Mouse (Mus musculus): ENCODE data around the gene Adam10.

Adam10 gene

GRCm38 (mm10) chr9:70678682-70679131 lies at the start of gene Adam10:
Adam10 (plus strand) TSS chr9:70678997.
- peak; percentile 98 for DNase-seq (ENCODE audit: low spot score in 2 of 2)

GRCm38 (mm10) chr9:70629711-70630110 lies 49.1 kb upstream of the Adam10 start:
- DNase-seq (ENCODE audit: low spot score in 2 of 2): no peak

DNA sequence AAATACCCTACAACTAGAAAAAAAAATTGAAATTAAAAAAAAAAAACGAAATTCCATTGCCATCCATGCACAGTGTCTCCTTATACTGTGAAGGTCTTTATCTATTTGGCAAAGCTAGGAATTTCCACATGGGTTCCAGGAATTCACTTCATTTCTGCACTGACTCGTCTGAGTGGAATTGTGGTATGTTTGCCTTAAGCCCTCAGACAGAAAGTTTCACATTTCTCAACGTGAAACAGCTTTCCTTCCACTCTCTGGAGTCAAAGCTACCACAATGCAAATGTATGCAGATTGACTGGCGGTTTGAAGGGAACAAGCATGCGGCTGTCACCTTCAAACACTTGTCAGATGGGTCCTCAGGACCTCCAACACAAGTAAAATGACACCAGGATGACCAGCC lies 47.1 kb upstream of the Adam10 start:
- DNase-seq (ENCODE audit: low spot score in 2 of 2): no peak

GRCm38 (mm10) chr9:70636748-70637147 lies 42.0 kb upstream of the Adam10 start:
- no peak for DNase-seq (ENCODE audit: low spot score in 2 of 2)

DNA sequence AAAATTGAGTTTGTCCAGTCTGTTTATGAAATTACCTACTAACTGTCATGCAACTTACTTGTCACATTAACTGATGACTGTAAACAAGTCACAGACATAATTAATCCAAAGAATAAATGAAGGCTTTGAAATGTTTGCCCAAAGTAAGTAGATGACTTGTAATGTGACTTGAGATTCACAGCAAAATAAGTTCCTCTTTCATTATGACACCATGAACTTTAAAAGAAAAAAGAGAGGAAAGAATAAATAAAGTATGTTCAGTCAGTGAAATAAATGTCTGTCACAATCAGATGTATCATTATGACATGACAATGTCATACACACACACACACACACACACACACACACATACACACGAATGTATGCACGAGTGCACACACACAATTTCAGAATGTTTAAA lies 28.5 kb upstream of the Adam10 start:
- DNase-seq (ENCODE audit: low spot score in 2 of 2): no peak

- no peak for DNase-seq (ENCODE audit: low spot score in 2 of 2)
Observed at GRCm38 (mm10) chr9:70650994-70651393, 27.8 kb upstream of the Adam10 start.

DNA sequence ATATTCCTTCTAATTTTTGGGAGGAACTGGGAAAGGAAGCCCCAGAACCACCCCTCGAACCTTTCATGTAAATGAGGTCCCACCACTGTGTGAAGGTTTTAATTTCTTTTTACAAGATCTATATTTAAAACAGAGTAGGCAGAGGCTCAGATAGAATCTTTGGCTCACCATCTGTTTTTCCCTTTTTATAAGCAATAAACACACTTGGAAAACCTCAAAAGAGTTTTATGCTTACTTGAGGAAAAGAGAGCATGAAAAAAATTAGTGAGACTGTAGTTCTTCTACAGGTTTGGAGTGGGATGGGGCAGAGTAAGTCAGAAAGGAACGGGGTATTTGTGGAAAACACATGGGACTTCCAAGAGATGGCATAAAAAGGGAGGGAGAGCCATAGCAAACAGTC lies 26.6 kb upstream of the Adam10 start:
- no peak for DNase-seq (ENCODE audit: low spot score in 2 of 2)

GRCm38 (mm10) chr9:70653875-70654274 lies 24.9 kb upstream of the Adam10 start:
- no peak for DNase-seq (ENCODE audit: low spot score in 2 of 2)

- DNase-seq (ENCODE audit: low spot score in 2 of 2): no peak
Observed at GRCm38 (mm10) chr9:70654496-70654895, 24.3 kb upstream of the Adam10 start.

- no peak for DNase-seq (ENCODE audit: low spot score in 2 of 2)
Observed at GRCm38 (mm10) chr9:70655764-70656129, 23.1 kb upstream of the Adam10 start.

DNA sequence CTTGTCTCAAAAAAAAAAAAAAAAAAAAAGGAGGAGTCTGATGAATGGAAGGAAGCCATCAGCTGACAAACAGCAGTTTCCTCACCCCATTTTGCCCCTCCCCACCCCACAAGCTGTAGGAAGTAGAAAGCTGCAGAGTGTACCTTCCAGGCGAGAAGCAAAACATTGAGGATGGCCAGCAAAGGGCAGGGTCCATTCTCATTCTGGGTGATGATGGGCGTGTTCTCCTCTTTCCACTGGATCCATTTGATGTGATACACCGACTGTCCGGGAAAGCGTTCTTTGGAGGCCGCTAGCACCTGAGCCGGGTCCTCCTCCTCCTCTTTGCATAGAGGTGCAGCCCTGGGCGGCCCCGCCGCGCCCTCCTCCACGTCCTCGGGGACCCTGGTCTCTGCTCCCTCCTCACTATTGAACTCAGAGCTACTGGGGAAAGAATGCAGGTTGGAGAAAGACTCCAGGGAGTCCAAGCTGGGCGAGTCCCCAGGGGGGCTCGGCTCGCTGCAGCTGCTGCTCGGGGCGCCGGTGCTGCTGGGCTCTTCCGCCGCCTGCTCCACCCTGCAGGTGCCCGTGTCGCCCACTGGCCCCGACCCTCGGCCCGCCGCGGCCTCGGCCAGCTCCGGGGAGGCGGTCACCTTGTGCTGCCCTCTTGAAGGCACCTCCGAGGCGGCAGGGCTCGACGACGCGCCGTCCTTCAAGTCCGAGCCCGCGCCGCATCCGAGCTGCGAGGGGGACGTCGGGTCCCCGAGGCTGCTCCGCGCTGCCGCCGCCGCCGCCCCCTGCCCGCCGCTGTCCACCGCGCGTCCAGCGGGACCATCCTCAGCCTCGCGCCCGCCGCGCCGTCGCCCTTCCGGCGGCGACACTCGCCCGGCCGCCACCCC lies 22.4 kb upstream of the Adam10 start, which contains the start of gene Gm10642:
Gm10642 (plus strand) TSS at position 122 of the 878 bp plus-strand sequence.
- peak; percentile 54 to 69 for DNase-seq (ENCODE audit: low spot score in 2 of 2)

GRCm38 (mm10) chr9:70657013-70657967 lies 21.5 kb upstream of the Adam10 start, which contains the start of gene Mindy2:
Mindy2 (minus strand) TSS chr9:70657174.
- peak; percentile 95 to 96 for DNase-seq (ENCODE audit: low spot score in 2 of 2)

GRCm38 (mm10) chr9:70658266-70658665 lies 20.5 kb upstream of the Adam10 start:
- no peak for DNase-seq (ENCODE audit: low spot score in 2 of 2)

GRCm38 (mm10) chr9:70664847-70665246 lies 13.9 kb upstream of the Adam10 start:
- DNase-seq (ENCODE audit: low spot score in 2 of 2): no peak

DNA sequence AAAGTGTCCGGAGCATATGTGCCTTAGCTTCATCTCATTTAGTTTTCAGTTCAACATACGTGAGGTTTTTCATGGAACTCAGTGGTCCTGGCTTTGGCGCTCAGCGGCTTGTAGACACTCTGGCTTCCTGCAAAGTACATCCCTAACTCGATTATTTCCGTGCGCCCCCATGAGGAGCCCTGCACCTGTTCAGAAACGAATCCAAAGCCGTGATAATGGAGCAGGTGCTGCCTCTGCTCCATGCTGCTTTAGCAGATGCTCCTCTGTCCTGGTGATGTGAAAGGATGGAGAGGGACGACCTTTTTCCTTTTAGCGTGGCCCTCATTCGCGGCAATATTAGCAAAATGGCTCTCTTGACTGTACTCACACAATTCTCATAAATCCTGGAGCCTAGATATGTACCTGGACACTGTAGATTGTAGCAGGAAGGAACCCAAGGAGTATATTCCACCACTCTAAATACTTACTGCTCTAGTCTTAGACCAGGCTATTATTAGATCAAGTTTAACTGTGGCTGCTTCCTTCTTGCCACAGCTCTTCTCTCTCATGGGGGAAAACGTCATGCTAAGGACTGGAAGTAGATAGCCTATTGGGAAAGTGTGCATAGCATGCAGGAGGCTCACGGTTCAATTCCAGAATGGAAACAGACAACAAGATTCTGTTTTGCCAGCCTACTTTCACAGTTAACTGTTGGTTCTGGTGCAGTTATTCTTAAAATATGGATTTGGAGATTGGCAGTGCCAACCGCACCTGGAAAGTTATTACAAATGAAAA lies 13.2 kb upstream of the Adam10 start:
- no peak for DNase-seq (ENCODE audit: low spot score in 2 of 2)

DNA sequence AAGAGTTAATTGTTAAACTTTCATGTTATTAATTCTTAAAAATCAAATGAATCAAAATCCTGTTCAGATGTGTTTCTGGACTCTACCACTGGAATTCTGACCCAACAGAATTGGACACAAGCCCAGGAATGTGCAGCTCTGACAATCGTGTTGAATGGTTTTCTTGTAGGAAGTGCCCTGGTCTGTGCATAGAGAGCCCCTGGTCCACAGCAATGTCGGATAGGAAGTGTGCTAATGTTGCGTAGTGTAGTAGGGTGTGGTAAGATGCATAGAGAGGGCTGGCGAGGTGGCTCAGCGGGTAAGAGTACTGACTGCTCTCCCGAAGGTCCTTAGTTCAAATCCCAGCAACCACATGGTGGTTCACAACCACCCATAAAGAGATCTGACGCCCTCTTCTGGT lies 12.0 kb upstream of the Adam10 start:
- DNase-seq (ENCODE audit: low spot score in 2 of 2): peak; percentile 12 to 29

GRCm38 (mm10) chr9:70668048-70668447 lies 10.7 kb upstream of the Adam10 start:
- no peak for DNase-seq (ENCODE audit: low spot score in 2 of 2)

- no peak for DNase-seq (ENCODE audit: low spot score in 2 of 2)
Observed at GRCm38 (mm10) chr9:70669197-70669596, 9.6 kb upstream of the Adam10 start.

DNA sequence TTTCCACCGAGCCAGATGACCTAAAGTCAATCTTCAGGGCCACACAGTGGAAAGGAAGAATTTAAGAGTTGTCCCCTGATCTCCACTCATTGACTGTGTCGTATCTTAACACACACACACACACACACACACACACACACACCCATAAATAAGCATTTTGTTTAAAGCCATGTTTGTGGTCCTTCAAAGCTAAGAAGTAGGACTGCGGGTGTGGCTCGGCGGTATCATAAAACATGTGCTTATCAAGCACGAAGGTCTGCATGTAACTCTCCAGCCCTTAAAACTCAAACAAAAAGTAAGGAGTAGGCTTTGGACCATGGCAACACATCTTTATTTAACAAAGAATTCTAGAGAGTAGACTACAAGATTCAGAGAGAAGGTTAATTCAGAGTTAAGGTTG lies 8.4 kb upstream of the Adam10 start:
- DNase-seq (ENCODE audit: low spot score in 2 of 2): no peak

- DNase-seq (ENCODE audit: low spot score in 2 of 2): no peak
Observed at GRCm38 (mm10) chr9:70671278-70671677, 7.5 kb upstream of the Adam10 start.

DNA sequence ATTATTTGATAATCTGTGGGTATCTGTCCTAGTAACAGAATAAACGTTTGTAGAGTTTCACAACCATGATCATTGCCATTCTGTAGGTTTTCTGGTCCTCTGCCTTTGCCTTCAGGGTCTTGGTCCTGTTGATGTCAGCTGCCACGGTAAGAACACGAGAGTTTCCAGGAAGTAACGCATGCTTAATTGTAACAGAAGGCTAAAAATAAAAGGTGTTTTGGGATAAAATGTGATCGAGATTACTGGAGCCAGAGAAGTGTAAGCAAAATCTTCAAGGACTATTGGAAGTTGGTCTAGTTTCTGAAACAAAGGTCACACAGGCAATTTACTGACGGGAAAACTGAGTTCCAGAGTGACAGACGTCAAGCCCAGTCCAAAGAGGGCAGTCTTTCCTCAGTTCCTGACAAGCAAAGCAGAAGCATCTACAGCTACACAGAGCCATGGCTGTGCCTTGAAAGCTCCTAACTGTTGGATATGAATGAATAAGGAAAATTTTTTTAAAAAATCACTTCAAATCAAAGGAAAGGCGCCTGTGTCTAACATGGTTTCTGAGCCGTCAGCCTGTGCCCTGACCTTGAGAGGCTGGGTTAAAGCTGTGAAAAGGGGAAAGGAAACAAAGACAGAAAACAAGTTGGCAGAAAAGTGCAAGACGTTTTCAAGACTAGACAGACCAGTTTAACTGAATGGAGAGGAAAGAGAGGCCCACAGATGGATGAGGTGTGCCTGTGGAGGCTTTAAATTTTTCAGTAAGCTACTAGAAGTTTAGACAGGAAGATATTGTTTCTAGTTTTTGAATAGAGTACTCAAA lies 6.8 kb upstream of the Adam10 start:
- DNase-seq (ENCODE audit: low spot score in 2 of 2): peak in 1 of 2 experiments; percentile 38

Data from heart, adult 9 months (tissue).